Comparison of ENCODE assay signal across 16 mouse cellular contexts in genomic region chr5:27108221-27108620, GRCm38 (mm10).
DNase-seq lines count a peak whose midpoint lies in the region; ATAC-seq lines count a peak whose summit lies in the region.
"Had no signal": no experiment of that assay in that cellular context is flagged by ENCODE, and none has a peak within 500 bp of the region (broad histone marks: within the 10 kb centered on the region; RNA-seq: fewer than 3 reads in every experiment).

No protein-coding gene starts in this region.

- 0 out of 2 replicates have a peak, but pooled peaks have one; percentile 47 for ATAC-seq in frontal cortex, adult (ENCODE audit: low TSS enrichment)
- ATAC-seq: forebrain, embryonic 15.5 days; midbrain, embryonic 16.5 days had no signal

- no peak for DNase-seq in frontal cortex, postnatal 36 days (ENCODE audit: low spot score in 2 of 2)
- DNase-seq in retina, postnatal 1 day: peak; percentile 13
- no peak for DNase-seq in retina, embryonic 14.5 days (ENCODE audit: low spot score)
- peak; percentile 57 to 68 for DNase-seq in cerebellum, postnatal 14 days
- DNase-seq in right cerebral cortex, adult 2 months (ENCODE audit: low spot score in 2 of 2): no peak
- no peak for DNase-seq in thymus, postnatal 10 days (ENCODE audit: low spot score in 2 of 2)
- DNase-seq: adrenal gland, postnatal 25 days; gastrocnemius, postnatal 25 days; heart, adult 18-20 months; kidney, adult 2 months; lung, postnatal 4 days; right cerebral cortex, postnatal 14 days; thymus, postnatal 14 days had no signal

Comparison
In these comparisons a context has a peak if more than half of its experiments do, and no peak if none do; other contexts are left out.
1. DNase-seq: peak in retina, postnatal 1 day (single experiment) and cerebellum, postnatal 14 days (2 of 2); none in frontal cortex, postnatal 36 days (0 of 2), retina, embryonic 14.5 days (single experiment), right cerebral cortex, adult 2 months (0 of 2) and thymus, postnatal 10 days (0 of 2).